Mouse (Mus musculus): ENCODE results near the gene Igfn1.

DNA sequence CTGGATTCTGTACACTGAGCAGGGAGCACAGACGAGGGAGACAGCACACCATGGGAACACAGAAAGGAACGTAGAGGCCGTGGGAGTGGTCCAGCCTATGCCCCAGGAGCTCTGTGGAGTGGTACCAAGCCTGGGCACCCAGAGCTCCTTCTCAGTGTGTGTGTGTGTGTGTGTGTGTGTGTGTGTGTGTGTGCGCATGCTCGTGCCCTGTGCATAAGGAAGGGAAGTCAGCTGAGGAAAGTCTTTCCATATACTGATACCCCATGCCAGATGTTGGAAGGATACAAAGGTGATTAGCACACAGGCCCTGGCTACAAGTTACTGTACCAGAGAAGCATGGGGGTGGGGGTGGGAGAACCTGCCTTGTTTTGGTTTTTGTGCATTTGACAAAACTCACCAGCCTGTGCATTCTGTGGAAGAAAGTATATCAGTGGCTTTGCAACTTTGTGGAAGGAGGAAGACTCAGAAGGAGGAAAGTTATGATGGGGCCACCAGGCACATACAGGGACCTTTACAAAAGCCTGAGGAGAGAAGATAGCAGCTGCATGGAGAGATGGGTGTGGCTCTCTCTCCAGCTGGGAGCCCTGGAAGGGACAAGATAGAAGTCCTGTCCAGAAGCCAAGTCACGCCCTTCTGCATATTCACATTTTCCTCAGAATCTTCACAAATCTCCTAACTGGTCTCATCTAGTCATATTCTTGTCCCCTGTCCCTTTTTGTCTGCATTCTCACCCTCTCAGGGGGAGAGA is 64.7 kb downstream of the Igfn1 start:
- no peak for TF ChIP-seq CTCF (IDR thresholded peaks at IDR 0.05; ENCODE audit: low read depth, low read length)
- TF ChIP-seq POLR2A (IDR thresholded peaks at IDR 0.05; ENCODE audit: insufficient read depth, low read length), result no peak
- TF ChIP-seq EP300 (IDR thresholded peaks at IDR 0.05; ENCODE audit: insufficient read depth, low read depth, low read length), result no peak

Measured in ES-Bruce4 (cell line).